Mouse (Mus musculus) G1E (cell line): ENCODE measurements around the gene Rai1. TPM values are rescaled to one million over a fixed set of nuclear protein-coding genes. Genes with fewer than 3 reads are reported as not detected.
A peak's percentile ranks its signal among the peaks of the same experiment; 100 is the strongest.

Experiments
- ATAC-seq: 2 replicates; pipeline ENCODE4 v1.8.0; 2016; ENCODE audit warnings: mild to moderate bottlenecking; ENCODE audit not compliant: insufficient number of reproducible peaks, poor library complexity, low FRiP score, severe bottlenecking; ENCODE audit errors: extremely low read depth
- DNase-seq: peaks from one replicate; pipeline ENCODE4 v3.0.0; 2012; ENCODE audit warnings: low spot score
- H3K27me3 ChIP-seq: 2 replicates; pipeline ENCODE4 v1.6.1; 2012; ENCODE audit warnings: mild to moderate bottlenecking, low read length, inconsistent platforms; ENCODE audit not compliant: insufficient read depth
- H3K36me3 ChIP-seq: replicated peaks from 2 replicates; pipeline ENCODE3; 2012; ENCODE audit warnings: mild to moderate bottlenecking, inconsistent platforms
- H3K4me1 ChIP-seq: 2 replicates; pipeline ENCODE4 v1.6.1; 2012; ENCODE audit warnings: low read depth, low read length, inconsistent platforms, mixed read lengths; ENCODE audit not compliant: insufficient read depth
- H3K4me3 ChIP-seq: 2 replicates; pipeline ENCODE4 v1.5.1; 2012; ENCODE audit warnings: low read depth, mild to moderate bottlenecking, inconsistent platforms, low read length, moderate library complexity, mixed read lengths
- H3K9me3 ChIP-seq: replicated peaks from 2 replicates; pipeline ENCODE4 v1.6.1; 2012; ENCODE audit warnings: inconsistent platforms
- CTCF ChIP-seq: IDR thresholded peaks from 2 replicates; pipeline ENCODE4 v1.5.1; 2012; ENCODE audit warnings: low read depth, low read length, inconsistent platforms, mixed read lengths
- GATA1 ChIP-seq: IDR thresholded peaks from 2 replicates; pipeline ENCODE4 v1.6.1; 2012; ENCODE audit warnings: borderline replicate concordance, low read length, inconsistent platforms, mixed read lengths
- GATA2 ChIP-seq: IDR thresholded peaks from 2 replicates; pipeline ENCODE4 v1.6.1; 2012; ENCODE audit warnings: low read depth, low read length, inconsistent platforms, borderline replicate concordance
- POLR2AphosphoS5 ChIP-seq: IDR thresholded peaks from 2 replicates; pipeline ENCODE4 v1.6.1; 2012; ENCODE audit warnings: low read depth, low read length, inconsistent platforms; ENCODE audit not compliant: insufficient replicate concordance
- TAL1 ChIP-seq: conservative IDR thresholded peaks from 2 replicates; pipeline ENCODE4 v1.6.1; 2012; ENCODE audit warnings: low read depth, low read length, inconsistent platforms, mixed read lengths
- polyA plus RNA-seq: library from polyadenylated mRNA; stranded (reverse); fragments of >175 nt; gene quantifications from 2 replicates; pipeline ENCODE4 v1.2.3, GENCODE M21; 2012
- total RNA-seq, 2 experiments: library from RNA; stranded (forward) in 1 of 2; stranded (reverse) in 1 of 2; fragments of 200-1000 nt in 1 of 2; fragments of >200 nt in 1 of 2; fragmentation: Nextera tagmentation in 1 of 2; gene quantifications; 2 replicates each; pipeline ENCODE4 v1.2.3; 2014 to 2017

Rai1 gene
- total and polyA plus RNA-seq, 3 experiments, result 10.3 to 107 (median 77.4) TPM

GRCm38 (mm10) chr11:60158271-60158670 lies 53.5 kb downstream of the Rai1 start:
- DNase-seq, result no peak
- no peaks in the 10 kb centered on the region for H3K27me3 ChIP-seq
- H3K36me3 ChIP-seq, result peaks cover 92% of the 10 kb centered on the region
- peaks cover 69% of the 10 kb centered on the region for H3K4me1 ChIP-seq
- no peak overlapping the region for H3K4me3 ChIP-seq
- no peak for ATAC-seq
- no peaks in the 10 kb centered on the region for H3K9me3 ChIP-seq
- TF ChIP-seq GATA2 (no peak), TAL1 (no peak), CTCF (no peak), GATA1 (no peak), POLR2AphosphoS5 (no peak)

- Histone ChIP-seq H3K4me3 (peak overlapping the region; percentile 63; the same call in 1 of the 2 replicates), H3K9me3 (no peaks in the 10 kb centered on the region), H3K27me3 (no peaks in the 10 kb centered on the region), H3K36me3 (peaks cover 92% of the 10 kb centered on the region), H3K4me1 (peaks cover 79% of the 10 kb centered on the region)
- TF ChIP-seq GATA1, result no peak
- TF ChIP-seq TAL1, result peak; percentile 85
- peak; percentile 76 for DNase-seq
- ATAC-seq, result peak; percentile 77
These were observed 55.1 kb downstream of the Rai1 start for GRCm38 (mm10) chr11:60159955-60160354.

DNA sequence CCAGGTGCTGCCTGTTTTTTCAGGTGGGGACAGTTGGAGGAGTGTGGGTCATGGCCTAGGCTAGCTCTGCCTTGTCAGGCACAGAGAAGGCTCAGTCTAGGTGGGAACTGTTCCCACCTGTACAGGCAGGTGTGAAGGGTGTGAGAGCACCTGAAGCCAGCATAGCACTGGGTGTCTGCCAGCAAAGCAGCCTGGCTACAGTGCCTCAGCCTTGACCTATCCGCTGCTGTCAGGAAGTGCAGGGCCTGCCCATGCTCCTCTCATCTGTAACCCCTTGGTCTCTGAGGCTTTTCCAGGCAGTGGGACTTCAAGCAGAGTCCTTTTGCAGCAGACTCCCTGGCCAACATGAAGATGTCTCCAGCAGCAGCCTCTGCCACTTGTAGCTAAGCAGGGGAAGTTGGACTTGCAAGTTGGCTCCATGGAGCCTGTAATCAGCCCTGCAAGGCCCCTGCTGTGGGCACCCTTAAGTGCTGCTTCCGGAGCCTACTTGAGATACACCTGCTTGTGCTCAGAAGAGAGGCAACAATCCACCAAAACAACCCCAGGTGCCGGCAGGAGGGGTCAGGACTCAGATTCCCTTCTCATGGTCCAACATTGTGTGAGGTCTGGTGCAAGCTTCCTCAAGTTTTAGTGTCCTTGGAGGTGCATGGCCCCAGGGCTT lies 55.8 kb downstream of the Rai1 start:
- TF ChIP-seq GATA1 (no peak), POLR2AphosphoS5 (no peak), TAL1 (no peak), CTCF (no peak), GATA2 (no peak)
- H3K36me3 ChIP-seq, result peaks cover 89% of the 10 kb centered on the region
- no peak for DNase-seq
- no peaks in the 10 kb centered on the region for H3K9me3 ChIP-seq
- H3K27me3 ChIP-seq, result no peaks in the 10 kb centered on the region
- ATAC-seq, result no peak
- H3K4me3 ChIP-seq, result peak overlapping the region; percentile 63; the same call in 1 of the 2 replicates
- H3K4me1 ChIP-seq, result peaks cover 82% of the 10 kb centered on the region

DNA sequence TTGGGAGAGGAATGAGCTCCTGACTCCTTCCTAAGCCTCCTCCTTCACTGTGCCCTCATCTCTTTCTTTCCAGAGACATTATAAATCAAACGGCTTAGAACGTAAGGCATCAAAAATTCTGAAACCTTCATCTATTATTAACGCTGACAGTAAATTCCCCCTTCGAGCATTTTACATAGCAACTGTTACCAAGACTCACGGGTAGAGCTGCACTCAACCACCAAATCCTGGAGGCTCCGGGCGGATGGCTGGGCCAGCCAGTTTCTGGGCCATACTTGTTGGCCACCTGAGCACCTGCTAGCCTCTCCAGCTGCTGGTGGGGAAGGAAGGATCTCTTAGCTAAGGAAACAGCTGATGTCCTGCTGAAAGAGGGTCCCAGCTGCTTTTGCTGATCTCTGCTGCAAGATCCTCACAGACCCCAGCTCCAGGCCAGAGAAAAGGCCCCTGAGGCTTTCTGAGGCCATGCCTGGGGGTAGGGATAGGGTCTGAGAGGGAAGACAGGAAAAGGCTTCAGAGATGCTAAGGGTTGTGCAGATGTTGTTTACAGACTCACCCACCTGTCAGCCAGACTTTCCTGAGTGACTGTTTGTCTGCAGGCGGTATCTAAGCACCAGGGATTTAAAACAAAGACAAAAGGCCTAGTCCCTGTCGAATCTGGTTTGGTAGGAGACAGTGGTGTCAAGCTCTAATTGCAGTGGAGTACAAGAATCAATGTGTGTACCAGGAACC lies 56.5 kb downstream of the Rai1 start:
- TF ChIP-seq TAL1 (no peak), CTCF (no peak), GATA2 (no peak), POLR2AphosphoS5 (no peak), GATA1 (no peak)
- DNase-seq (no peak), ATAC-seq (no peak)
- H3K9me3 ChIP-seq, result no peaks in the 10 kb centered on the region
- H3K4me3 ChIP-seq, result no peak overlapping the region
- peaks cover 89% of the 10 kb centered on the region for H3K36me3 ChIP-seq
- peaks cover 82% of the 10 kb centered on the region for H3K4me1 ChIP-seq
- H3K27me3 ChIP-seq, result no peaks in the 10 kb centered on the region

- Histone ChIP-seq H3K9me3 (no peaks in the 10 kb centered on the region), H3K27me3 (no peaks in the 10 kb centered on the region), H3K36me3 (peaks cover 89% of the 10 kb centered on the region), H3K4me3 (no peak overlapping the region), H3K4me1 (peaks cover 75% of the 10 kb centered on the region)
- no peak for ATAC-seq
- DNase-seq, result no peak
- TF ChIP-seq TAL1 (no peak), POLR2AphosphoS5 (no peak), GATA2 (no peak), CTCF (no peak), GATA1 (no peak)
These were observed 57.7 kb downstream of the Rai1 start for GRCm38 (mm10) chr11:60162547-60162946.

DNA sequence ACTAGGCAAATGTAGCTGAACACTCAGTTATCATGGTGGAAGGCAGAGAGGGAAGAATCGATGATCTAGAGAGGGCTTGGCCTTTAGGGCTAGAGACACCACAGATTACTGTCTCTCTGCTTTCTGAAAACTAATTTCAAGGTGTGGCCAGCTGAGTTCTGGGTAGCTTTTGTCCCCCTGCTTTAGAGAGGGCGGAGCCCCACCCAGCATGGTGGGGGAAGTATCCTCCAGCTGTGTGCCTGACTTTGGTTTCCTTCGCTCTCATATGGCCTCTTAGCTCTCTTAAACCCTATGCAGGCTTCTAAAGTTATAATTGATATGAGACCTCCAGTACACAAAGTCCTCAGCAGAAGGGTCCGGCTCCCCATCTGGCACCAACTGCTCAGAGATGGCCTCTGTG lies 58.5 kb downstream of the Rai1 start:
- peaks cover 69% of the 10 kb centered on the region for H3K4me1 ChIP-seq
- peaks cover 89% of the 10 kb centered on the region for H3K36me3 ChIP-seq
- no peaks in the 10 kb centered on the region for H3K27me3 ChIP-seq
- DNase-seq (no peak), ATAC-seq (no peak)
- TF ChIP-seq GATA2, result no peak
- TF ChIP-seq GATA1, result no peak
- TF ChIP-seq CTCF, result no peak
- no peak for TF ChIP-seq POLR2AphosphoS5
- no peak for TF ChIP-seq TAL1
- no peak overlapping the region; the same call in 1 of the 2 replicates for H3K4me3 ChIP-seq
- no peaks in the 10 kb centered on the region for H3K9me3 ChIP-seq
